Mouse (Mus musculus): ENCODE results near the gene Myh14. TPM values are rescaled to one million over a fixed set of nuclear protein-coding genes. Genes with fewer than 3 reads are reported as not detected.

Gene Myh14
- polyA plus RNA-seq, 1 experiment from 2014 or later: 0.77 TPM

GRCm38 (mm10) chr7:44623714-44624542 is 46.7 kb downstream of the Myh14 start:
- no peak overlapping the region for H3K9ac ChIP-seq (ENCODE audit: low read depth, low read length)
- WGBS (ENCODE audit: insufficient replicate concordance): 28% methylated on average over 18 of the region's 18 CpGs
- H3K4me2 ChIP-seq (ENCODE audit: low read depth, low read length): no peak overlapping the region
- no peaks in the 10 kb centered on the region for H3K4me1 ChIP-seq (ENCODE audit: control insufficient read depth, low read depth, low read length)
- ATAC-seq (ENCODE audit: low read depth): no peak
- no peak overlapping the region for H3K27ac ChIP-seq (ENCODE audit: low read length)
- H3K36me3 ChIP-seq (ENCODE audit: control insufficient read depth, insufficient read depth): no peaks in the 10 kb centered on the region
- no peaks in the 10 kb centered on the region for H3K27me3 ChIP-seq (ENCODE audit: control insufficient read depth, insufficient read depth, low read depth, low read length)
- H3K9me3 ChIP-seq (replicated peaks; ENCODE audit: control insufficient read depth, low read length): no peaks in the 10 kb centered on the region
- no peak overlapping the region for H3K4me3 ChIP-seq (ENCODE audit: low read depth, low read length)

GRCm38 (mm10) chr7:44617059-44617458 is 53.6 kb downstream of the Myh14 start:
- H3K27me3 ChIP-seq (ENCODE audit: control insufficient read depth, insufficient read depth, low read depth, low read length): peaks cover 7% of the 10 kb centered on the region
- WGBS (ENCODE audit: insufficient replicate concordance): 49% methylated on average over 3 of the region's 3 CpGs
- no peaks in the 10 kb centered on the region for H3K9me3 ChIP-seq (replicated peaks; ENCODE audit: control insufficient read depth, low read length)
- no peak overlapping the region for H3K27ac ChIP-seq (ENCODE audit: low read length)
- ATAC-seq (ENCODE audit: low read depth): no peak
- H3K9ac ChIP-seq (ENCODE audit: low read depth, low read length): no peak overlapping the region
- no peaks in the 10 kb centered on the region for H3K4me1 ChIP-seq (ENCODE audit: control insufficient read depth, low read depth, low read length)
- no peaks in the 10 kb centered on the region for H3K36me3 ChIP-seq (ENCODE audit: control insufficient read depth, insufficient read depth)
- H3K4me2 ChIP-seq (ENCODE audit: low read depth, low read length): no peak overlapping the region
- H3K4me3 ChIP-seq (ENCODE audit: low read depth, low read length): no peak overlapping the region

- Histone ChIP-seq H3K27me3 (ENCODE audit: control insufficient read depth, insufficient read depth, low read depth, low read length) (peaks cover 7% of the 10 kb centered on the region), H3K9ac (ENCODE audit: low read depth, low read length) (no peak overlapping the region), H3K4me3 (ENCODE audit: low read depth, low read length) (no peak overlapping the region), H3K9me3 (replicated peaks; ENCODE audit: control insufficient read depth, low read length) (no peaks in the 10 kb centered on the region), H3K4me2 (ENCODE audit: low read depth, low read length) (no peak overlapping the region), H3K36me3 (ENCODE audit: control insufficient read depth, insufficient read depth) (no peaks in the 10 kb centered on the region), H3K4me1 (ENCODE audit: control insufficient read depth, low read depth, low read length) (no peaks in the 10 kb centered on the region), H3K27ac (ENCODE audit: low read length) (no peak overlapping the region)
- ATAC-seq (ENCODE audit: low read depth): no peak
- 53% methylated on average over 14 of the region's 14 CpGs for WGBS (ENCODE audit: insufficient replicate concordance)
Observed at GRCm38 (mm10) chr7:44615987-44616386, 54.7 kb downstream of the Myh14 start.

- no peak overlapping the region for H3K27ac ChIP-seq (ENCODE audit: low read length)
- no peaks in the 10 kb centered on the region for H3K4me1 ChIP-seq (ENCODE audit: control insufficient read depth, low read depth, low read length)
- H3K4me3 ChIP-seq (ENCODE audit: low read depth, low read length): no peak overlapping the region
- peaks cover 7% of the 10 kb centered on the region for H3K27me3 ChIP-seq (ENCODE audit: control insufficient read depth, insufficient read depth, low read depth, low read length)
- 13% methylated on average over 10 of the region's 10 CpGs for WGBS (ENCODE audit: insufficient replicate concordance)
- no peaks in the 10 kb centered on the region for H3K9me3 ChIP-seq (replicated peaks; ENCODE audit: control insufficient read depth, low read length)
- H3K36me3 ChIP-seq (ENCODE audit: control insufficient read depth, insufficient read depth): no peaks in the 10 kb centered on the region
- ATAC-seq (ENCODE audit: low read depth): no peak
- no peak overlapping the region for H3K9ac ChIP-seq (ENCODE audit: low read depth, low read length)
- no peak overlapping the region for H3K4me2 ChIP-seq (ENCODE audit: low read depth, low read length)
Observed at GRCm38 (mm10) chr7:44615309-44615708, 55.3 kb downstream of the Myh14 start.

- no peak overlapping the region for H3K4me2 ChIP-seq (ENCODE audit: low read depth, low read length)
- H3K9ac ChIP-seq (ENCODE audit: low read depth, low read length): no peak overlapping the region
- no peaks in the 10 kb centered on the region for H3K36me3 ChIP-seq (ENCODE audit: control insufficient read depth, insufficient read depth)
- H3K27ac ChIP-seq (ENCODE audit: low read length): no peak overlapping the region
- 7% methylated on average over 20 of the region's 20 CpGs for WGBS (ENCODE audit: insufficient replicate concordance)
- no peaks in the 10 kb centered on the region for H3K9me3 ChIP-seq (replicated peaks; ENCODE audit: control insufficient read depth, low read length)
- ATAC-seq (ENCODE audit: low read depth): no peak
- peaks cover 7% of the 10 kb centered on the region for H3K27me3 ChIP-seq (ENCODE audit: control insufficient read depth, insufficient read depth, low read depth, low read length)
- no peaks in the 10 kb centered on the region for H3K4me1 ChIP-seq (ENCODE audit: control insufficient read depth, low read depth, low read length)
- H3K4me3 ChIP-seq (ENCODE audit: low read depth, low read length): no peak overlapping the region
Observed at GRCm38 (mm10) chr7:44614041-44614688, 56.5 kb downstream of the Myh14 start.

GRCm38 (mm10) chr7:44612192-44612591 is 58.5 kb downstream of the Myh14 start:
- ATAC-seq (ENCODE audit: low read depth): no peak
- Histone ChIP-seq H3K36me3 (ENCODE audit: control insufficient read depth, insufficient read depth) (no peaks in the 10 kb centered on the region), H3K4me3 (ENCODE audit: low read depth, low read length) (no peak overlapping the region), H3K4me1 (ENCODE audit: control insufficient read depth, low read depth, low read length) (no peaks in the 10 kb centered on the region), H3K27me3 (ENCODE audit: control insufficient read depth, insufficient read depth, low read depth, low read length) (peaks cover 7% of the 10 kb centered on the region), H3K9ac (ENCODE audit: low read depth, low read length) (no peak overlapping the region), H3K9me3 (replicated peaks; ENCODE audit: control insufficient read depth, low read length) (no peaks in the 10 kb centered on the region), H3K27ac (ENCODE audit: low read length) (no peak overlapping the region), H3K4me2 (ENCODE audit: low read depth, low read length) (no peak overlapping the region)
- 55% methylated on average over 7 of the region's 7 CpGs for WGBS (ENCODE audit: insufficient replicate concordance)

GRCm38 (mm10) chr7:44606171-44606901 is 64.3 kb downstream of the Myh14 start:
- no peak overlapping the region for H3K9ac ChIP-seq (ENCODE audit: low read depth, low read length)
- 10% methylated on average over 29 of the region's 29 CpGs for whole genome bisulfite sequencing (ENCODE audit: insufficient replicate concordance)
- H3K9me3 ChIP-seq (replicated peaks; ENCODE audit: control insufficient read depth, low read length): no peaks in the 10 kb centered on the region
- H3K27me3 ChIP-seq (ENCODE audit: control insufficient read depth, insufficient read depth, low read depth, low read length): peaks cover 50% of the 10 kb centered on the region
- no peaks in the 10 kb centered on the region for H3K4me1 ChIP-seq (ENCODE audit: control insufficient read depth, low read depth, low read length)
- H3K4me3 ChIP-seq (ENCODE audit: low read depth, low read length): no peak overlapping the region
- no peak overlapping the region for H3K4me2 ChIP-seq (ENCODE audit: low read depth, low read length)
- no peak for ATAC-seq (ENCODE audit: low read depth)
- H3K27ac ChIP-seq (ENCODE audit: low read length): no peak overlapping the region
- H3K36me3 ChIP-seq (ENCODE audit: control insufficient read depth, insufficient read depth): no peaks in the 10 kb centered on the region

- ATAC-seq (ENCODE audit: low read depth): no peak
- no peak overlapping the region for H3K9ac ChIP-seq (ENCODE audit: low read depth, low read length)
- H3K4me2 ChIP-seq (ENCODE audit: low read depth, low read length): no peak overlapping the region
- no peak overlapping the region for H3K27ac ChIP-seq (ENCODE audit: low read length)
- 31% methylated on average over 7 of the region's 7 CpGs for WGBS (ENCODE audit: insufficient replicate concordance)
- no peaks in the 10 kb centered on the region for H3K36me3 ChIP-seq (ENCODE audit: control insufficient read depth, insufficient read depth)
- no peak overlapping the region for H3K4me3 ChIP-seq (ENCODE audit: low read depth, low read length)
- peaks cover 54% of the 10 kb centered on the region for H3K27me3 ChIP-seq (ENCODE audit: control insufficient read depth, insufficient read depth, low read depth, low read length)
- H3K9me3 ChIP-seq (replicated peaks; ENCODE audit: control insufficient read depth, low read length): no peaks in the 10 kb centered on the region
- H3K4me1 ChIP-seq (ENCODE audit: control insufficient read depth, low read depth, low read length): no peaks in the 10 kb centered on the region
Observed at GRCm38 (mm10) chr7:44605436-44605835, 65.2 kb downstream of the Myh14 start.

- H3K4me3 ChIP-seq (ENCODE audit: low read depth, low read length): no peak overlapping the region
- no peaks in the 10 kb centered on the region for H3K36me3 ChIP-seq (ENCODE audit: control insufficient read depth, insufficient read depth)
- WGBS (ENCODE audit: insufficient replicate concordance): 5% methylated on average over 8 of the region's 8 CpGs
- H3K27me3 ChIP-seq (ENCODE audit: control insufficient read depth, insufficient read depth, low read depth, low read length): peaks cover 54% of the 10 kb centered on the region
- no peak for ATAC-seq (ENCODE audit: low read depth)
- H3K27ac ChIP-seq (ENCODE audit: low read length): no peak overlapping the region
- H3K9me3 ChIP-seq (replicated peaks; ENCODE audit: control insufficient read depth, low read length): no peaks in the 10 kb centered on the region
- H3K4me2 ChIP-seq (ENCODE audit: low read depth, low read length): no peak overlapping the region
- H3K4me1 ChIP-seq (ENCODE audit: control insufficient read depth, low read depth, low read length): no peaks in the 10 kb centered on the region
- H3K9ac ChIP-seq (ENCODE audit: low read depth, low read length): no peak overlapping the region
Observed at GRCm38 (mm10) chr7:44604619-44605018, 66.0 kb downstream of the Myh14 start.

Measured in liver, embryonic 16.5 days (tissue).